Mouse (Mus musculus): Measurements from ENCODE around the gene Alox12b. TPM values are rescaled to one million over a fixed set of nuclear protein-coding genes. Genes with fewer than 3 reads are reported as not detected.

Gene Alox12b
- polyA plus RNA-seq, 1 experiment from 2014 or later, result not detected

DNA sequence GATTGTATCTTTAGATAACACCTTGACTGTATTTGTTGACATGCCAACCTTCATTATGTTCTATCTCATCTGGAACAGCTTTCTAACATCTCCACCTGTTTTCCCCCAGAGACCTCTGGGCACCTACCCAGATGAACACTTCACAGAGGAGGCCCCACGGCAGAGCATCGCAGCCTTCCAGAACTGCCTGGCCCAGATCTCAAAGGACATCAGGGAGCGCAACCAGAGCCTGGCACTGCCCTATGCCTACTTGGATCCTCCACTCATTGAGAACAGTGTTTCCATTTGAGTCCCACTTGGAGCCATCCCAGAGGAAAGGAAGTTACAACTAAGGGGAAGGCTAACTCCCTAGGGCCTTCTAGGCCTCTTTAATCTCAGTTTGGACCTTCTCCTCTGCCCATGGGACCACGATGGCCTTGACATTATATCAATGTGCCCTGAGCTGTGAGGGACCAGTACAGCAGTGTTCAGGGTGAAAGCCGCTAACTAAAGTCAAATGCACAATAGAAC, 8.3 kb upstream of the Alox12b start:
- WGBS, result 90% methylated on average over 5 of the region's 5 CpGs
- no peak for ATAC-seq (ENCODE audit: insufficient number of reproducible peaks, insufficient read depth, low FRiP score, low TSS enrichment, low read depth)

DNA sequence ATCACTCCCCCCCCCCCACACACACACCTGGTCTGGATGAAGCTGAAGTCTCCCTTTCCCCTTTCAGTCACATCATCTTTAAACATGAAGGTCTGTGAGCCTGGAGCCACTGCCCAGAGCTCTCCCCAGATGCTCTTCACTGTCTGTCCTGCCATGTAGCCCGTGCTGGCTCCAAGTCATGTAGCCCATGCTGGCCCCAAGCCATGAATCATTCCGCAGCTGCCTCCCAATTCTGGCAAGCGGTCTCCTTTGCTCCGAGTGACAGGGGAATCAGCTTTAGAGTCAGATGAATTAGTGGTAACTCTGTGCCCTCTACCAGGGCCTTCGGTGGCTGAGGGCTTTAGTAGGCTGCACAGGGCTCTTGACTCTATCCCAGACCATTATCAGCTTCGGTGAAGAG, 7.1 kb upstream of the Alox12b start:
- H3K27me3 ChIP-seq, result 0 out of 2 replicates have a peak, but pooled peaks cover 7% of the 10 kb centered on the region
- no peaks in the 10 kb centered on the region for H3K9me3 ChIP-seq
- ATAC-seq (ENCODE audit: insufficient number of reproducible peaks, insufficient read depth, low FRiP score, low TSS enrichment, low read depth), result no peak
- peaks cover 14% of the 10 kb centered on the region for H3K4me1 ChIP-seq
- 84% methylated on average over 6 of the region's 6 CpGs for WGBS
- no peak overlapping the region for H3K4me2 ChIP-seq
- H3K4me3 ChIP-seq, result no peak overlapping the region
- peak overlapping the region; percentile 51; the same call in 1 of the 2 replicates for H3K9ac ChIP-seq
- no peak overlapping the region for H3K27ac ChIP-seq
- no peaks in the 10 kb centered on the region for H3K36me3 ChIP-seq

More for the DNA sequence above, 8.3 kb upstream of the Alox12b start:
- Histone ChIP-seq H3K9ac (no peak overlapping the region), H3K27ac (no peak overlapping the region), H3K27me3 (0 out of 2 replicates have a peak, but pooled peaks cover 3% of the 10 kb centered on the region), H3K9me3 (no peaks in the 10 kb centered on the region), H3K36me3 (no peaks in the 10 kb centered on the region), H3K4me3 (no peak overlapping the region), H3K4me2 (no peak overlapping the region), H3K4me1 (peaks cover 14% of the 10 kb centered on the region)

DNA sequence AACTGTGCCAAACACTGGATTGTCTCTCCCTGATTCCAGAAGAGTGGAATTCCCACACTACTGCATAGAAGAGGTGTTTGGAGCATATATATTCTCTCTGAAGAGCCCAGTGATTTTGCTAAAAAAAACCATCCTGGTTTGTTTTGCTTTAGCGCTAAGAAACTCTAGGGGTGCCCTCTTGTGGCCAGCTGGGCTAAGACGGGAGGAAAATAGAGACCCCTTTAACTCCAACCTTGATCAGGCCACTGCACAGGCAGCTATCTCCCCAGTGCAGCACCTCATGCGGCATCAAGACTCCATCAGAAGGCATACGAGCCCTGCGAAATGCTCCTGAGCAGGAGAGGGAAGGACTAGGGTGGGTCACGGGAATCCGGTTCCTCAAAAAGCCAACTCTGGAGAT, 6.3 kb upstream of the Alox12b start:
- ATAC-seq (ENCODE audit: insufficient number of reproducible peaks, insufficient read depth, low FRiP score, low TSS enrichment, low read depth), result no peak
- Histone ChIP-seq H3K4me2 (peak overlapping the region; percentile 63), H3K4me3 (peak overlapping the region; percentile 41), H3K9me3 (no peaks in the 10 kb centered on the region), H3K9ac (peak overlapping the region; percentile 60), H3K4me1 (peaks cover 14% of the 10 kb centered on the region), H3K36me3 (no peaks in the 10 kb centered on the region), H3K27me3 (peaks cover 10% of the 10 kb centered on the region; the same call in 1 of the 2 replicates), H3K27ac (0 out of 2 replicates have a peak overlapping the region, but pooled peaks have one; percentile 17)
- 8% methylated on average over 7 of the region's 7 CpGs for WGBS

DNA sequence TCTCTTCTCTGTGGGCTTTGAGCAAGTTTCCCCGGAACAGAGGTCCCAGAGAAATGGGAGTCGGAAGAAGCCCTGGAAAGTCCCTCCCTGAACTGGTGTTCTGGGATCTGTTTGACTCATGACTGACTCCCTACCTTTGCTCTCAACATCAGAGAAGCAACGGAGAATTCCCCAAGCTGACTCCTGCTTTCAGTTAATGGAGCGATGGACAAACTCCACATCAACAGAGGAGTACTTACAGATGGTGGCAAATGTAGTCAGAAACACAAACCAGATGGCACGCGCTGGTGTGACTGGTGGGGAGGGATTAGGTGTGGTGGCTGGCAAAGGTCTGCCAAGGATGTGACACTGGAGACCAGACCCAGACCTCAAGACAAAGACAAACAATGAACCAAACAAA, 5.8 kb upstream of the Alox12b start:
- WGBS, result 36% methylated on average over 6 of the region's 6 CpGs
- Histone ChIP-seq H3K9ac (peak overlapping the region; percentile 60), H3K4me3 (peak overlapping the region; percentile 41)

DNA sequence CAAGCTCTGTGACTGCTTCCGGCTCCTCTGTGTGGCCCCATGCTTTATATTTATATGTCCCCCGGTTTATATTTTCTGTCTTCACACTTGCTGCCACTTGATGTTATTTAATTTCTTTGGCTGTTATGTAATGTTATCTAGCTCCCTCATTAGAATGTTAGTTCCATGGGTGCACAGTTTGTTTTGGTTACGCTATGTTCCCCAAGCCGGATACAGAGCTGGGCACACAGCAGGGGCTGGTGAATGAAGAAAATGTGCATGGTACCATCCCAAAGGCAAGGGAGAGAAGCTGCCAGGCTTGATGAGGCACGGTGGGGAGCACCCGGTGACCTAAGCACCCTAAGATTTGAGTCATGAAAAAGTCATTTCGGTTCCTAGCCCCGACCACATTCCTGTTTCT, 3.0 kb upstream of the Alox12b start:
- ATAC-seq (ENCODE audit: insufficient number of reproducible peaks, insufficient read depth, low FRiP score, low TSS enrichment, low read depth), result no peak
- no peaks in the 10 kb centered on the region for H3K9me3 ChIP-seq
- H3K4me3 ChIP-seq, result no peak overlapping the region
- no peak overlapping the region for H3K9ac ChIP-seq
- 80% methylated on average over 8 of the region's 8 CpGs for WGBS
- no peak overlapping the region for H3K4me2 ChIP-seq
- peaks cover 23% of the 10 kb centered on the region for H3K4me1 ChIP-seq
- no peak overlapping the region for H3K27ac ChIP-seq
- H3K36me3 ChIP-seq, result no peaks in the 10 kb centered on the region
- peaks cover 40% of the 10 kb centered on the region for H3K27me3 ChIP-seq

More for the DNA sequence above, 5.8 kb upstream of the Alox12b start:
- H3K9me3 ChIP-seq, result no peaks in the 10 kb centered on the region
- peaks cover 13% of the 10 kb centered on the region; the same call in 1 of the 2 replicates for H3K27me3 ChIP-seq
- H3K36me3 ChIP-seq, result no peaks in the 10 kb centered on the region
- H3K4me1 ChIP-seq, result peaks cover 14% of the 10 kb centered on the region
- no peak for ATAC-seq (ENCODE audit: insufficient number of reproducible peaks, insufficient read depth, low FRiP score, low TSS enrichment, low read depth)
- 0 out of 2 replicates have a peak overlapping the region, but pooled peaks have one; percentile 17 for H3K27ac ChIP-seq
- H3K4me2 ChIP-seq, result peak overlapping the region; percentile 63

DNA sequence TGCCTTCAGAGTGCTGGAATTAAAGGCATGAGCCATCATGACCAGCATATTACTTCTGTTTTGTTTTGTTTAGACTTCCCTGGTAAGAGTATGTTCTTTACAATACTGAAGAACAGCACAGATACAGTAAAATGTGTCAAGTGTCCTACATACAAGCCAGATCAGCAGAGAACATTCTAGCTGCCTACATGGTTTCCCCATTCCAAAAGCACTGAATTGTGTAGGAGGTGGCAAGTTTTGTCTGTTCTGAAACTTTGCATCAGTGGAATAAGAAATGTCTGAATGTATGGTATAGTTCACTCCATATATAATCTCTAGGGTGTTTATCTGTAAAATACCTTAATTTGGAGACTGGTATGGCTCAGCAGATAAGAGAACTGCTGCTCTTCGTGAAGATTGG, 1.4 kb upstream of the Alox12b start:
- WGBS, result 54% methylated on average over 1 of the region's 1 CpGs
- Histone ChIP-seq H3K27ac (no peak overlapping the region), H3K27me3 (peaks cover 45% of the 10 kb centered on the region), H3K36me3 (no peaks in the 10 kb centered on the region), H3K4me3 (no peak overlapping the region), H3K9ac (no peak overlapping the region), H3K9me3 (no peaks in the 10 kb centered on the region), H3K4me2 (no peak overlapping the region), H3K4me1 (peaks cover 21% of the 10 kb centered on the region)
- ATAC-seq (ENCODE audit: insufficient number of reproducible peaks, insufficient read depth, low FRiP score, low TSS enrichment, low read depth), result no peak

DNA sequence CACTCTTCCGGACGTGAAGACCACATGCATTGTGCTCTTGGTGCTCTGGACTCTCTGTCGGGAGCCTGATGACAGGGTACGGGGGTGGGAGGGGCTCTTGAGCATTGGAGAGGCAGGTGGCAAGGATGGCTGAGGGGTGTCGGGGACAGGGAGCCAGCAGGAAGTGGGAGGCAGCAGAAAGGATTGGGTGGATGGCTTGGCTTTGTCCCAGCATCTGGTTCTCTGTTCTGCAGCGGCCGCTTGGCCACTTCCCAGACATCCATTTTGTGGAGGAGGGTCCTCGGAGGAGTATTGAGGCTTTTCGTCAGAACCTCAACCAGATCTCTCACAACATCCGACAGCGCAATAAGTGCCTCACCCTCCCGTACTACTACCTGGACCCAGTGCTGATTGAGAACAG, 12.5 kb downstream of the Alox12b start:
- 82% methylated on average over 12 of the region's 12 CpGs for WGBS

DNA sequence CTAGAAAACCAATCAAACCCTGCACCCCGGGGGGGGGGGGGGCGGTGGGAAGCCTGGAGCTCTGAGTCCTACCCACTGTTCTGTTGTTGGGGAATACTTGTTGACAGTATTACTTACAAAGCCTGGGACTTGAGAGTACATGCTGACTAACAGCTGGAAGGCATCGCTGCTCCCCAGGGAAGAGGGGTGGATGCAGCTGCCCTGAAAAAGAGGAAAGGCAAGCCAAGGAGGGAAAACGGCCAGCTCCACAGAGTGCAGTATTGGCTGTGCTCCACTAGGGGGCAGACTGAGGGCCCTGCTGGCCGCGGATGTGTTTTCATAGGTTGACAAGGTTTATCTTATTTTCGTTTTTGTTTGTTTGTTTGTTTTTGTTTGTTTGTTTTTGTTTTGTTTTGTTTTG, 14.8 kb downstream of the Alox12b start:
- H3K9me3 ChIP-seq, result no peaks in the 10 kb centered on the region

More for the DNA sequence above, 12.5 kb downstream of the Alox12b start:
- no peaks in the 10 kb centered on the region for H3K36me3 ChIP-seq
- H3K9ac ChIP-seq, result no peak overlapping the region
- H3K4me1 ChIP-seq, result no peaks in the 10 kb centered on the region
- no peak overlapping the region for H3K4me3 ChIP-seq
- peaks cover 16% of the 10 kb centered on the region; the same call in 1 of the 2 replicates for H3K27me3 ChIP-seq
- no peak overlapping the region for H3K4me2 ChIP-seq
- no peak overlapping the region for H3K27ac ChIP-seq
- no peaks in the 10 kb centered on the region for H3K9me3 ChIP-seq
- ATAC-seq (ENCODE audit: insufficient number of reproducible peaks, insufficient read depth, low FRiP score, low TSS enrichment, low read depth), result no peak

DNA sequence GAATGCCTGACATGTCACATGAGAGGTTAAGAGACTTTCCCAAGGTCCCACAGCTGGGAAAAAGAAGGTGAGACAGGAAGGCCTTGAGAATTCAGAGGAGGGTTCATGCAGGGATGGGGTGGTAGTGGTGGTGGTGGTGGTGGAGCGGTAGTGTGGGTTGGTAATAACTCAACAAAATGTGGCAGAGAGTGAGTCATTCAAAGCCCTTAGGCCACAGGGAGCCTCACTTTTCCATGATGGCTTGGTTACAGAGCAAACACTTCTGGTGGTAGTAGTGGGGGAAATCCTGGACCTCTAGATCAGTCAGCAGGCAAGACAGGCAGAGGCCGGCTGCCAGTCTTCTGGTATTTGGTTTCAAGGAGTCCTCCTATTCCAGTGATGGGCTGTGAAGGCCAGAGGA, 15.8 kb downstream of the Alox12b start:
- ATAC-seq (ENCODE audit: insufficient number of reproducible peaks, insufficient read depth, low FRiP score, low TSS enrichment, low read depth), result no peak
- H3K9ac ChIP-seq, result no peak overlapping the region
- no peak overlapping the region for H3K4me2 ChIP-seq
- H3K4me1 ChIP-seq, result no peaks in the 10 kb centered on the region
- no peak overlapping the region for H3K4me3 ChIP-seq
- no peak overlapping the region for H3K27ac ChIP-seq
- H3K27me3 ChIP-seq, result no peaks in the 10 kb centered on the region
- no peaks in the 10 kb centered on the region for H3K9me3 ChIP-seq
- no peaks in the 10 kb centered on the region for H3K36me3 ChIP-seq
- WGBS, result 89% methylated on average over 2 of the region's 2 CpGs

More for the DNA sequence above, 14.8 kb downstream of the Alox12b start:
- H3K36me3 ChIP-seq, result no peaks in the 10 kb centered on the region
- H3K4me2 ChIP-seq, result no peak overlapping the region
- no peak for ATAC-seq (ENCODE audit: insufficient number of reproducible peaks, insufficient read depth, low FRiP score, low TSS enrichment, low read depth)
- H3K4me3 ChIP-seq, result no peak overlapping the region
- 30% methylated on average over 7 of the region's 7 CpGs for WGBS
- no peaks in the 10 kb centered on the region for H3K27me3 ChIP-seq
- no peak overlapping the region for H3K9ac ChIP-seq
- no peaks in the 10 kb centered on the region for H3K4me1 ChIP-seq
- no peak overlapping the region for H3K27ac ChIP-seq

DNA sequence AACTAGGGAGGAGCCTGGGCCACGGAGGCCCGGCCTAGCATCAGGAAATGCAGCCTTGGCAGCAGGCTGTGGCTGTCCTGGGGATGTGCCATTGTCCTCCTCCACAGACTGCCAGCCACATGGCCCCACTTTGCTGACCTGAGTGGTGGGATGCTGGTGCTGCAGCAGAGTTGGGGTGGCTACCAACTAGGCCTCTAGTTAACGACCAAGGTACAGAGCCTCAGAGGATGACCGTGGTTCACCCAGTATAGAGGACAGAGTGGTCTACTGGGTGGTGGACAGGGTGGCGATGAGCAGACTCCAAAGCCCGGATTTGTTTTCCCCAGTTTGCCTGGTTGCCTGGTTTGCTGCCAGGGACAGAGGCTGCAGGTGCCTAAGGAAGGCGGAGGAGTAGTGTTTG, 17.9 kb downstream of the Alox12b start:
- Histone ChIP-seq H3K27me3 (no peaks in the 10 kb centered on the region), H3K4me2 (no peak overlapping the region), H3K27ac (no peak overlapping the region), H3K4me1 (no peaks in the 10 kb centered on the region), H3K9me3 (no peaks in the 10 kb centered on the region), H3K36me3 (no peaks in the 10 kb centered on the region), H3K4me3 (no peak overlapping the region), H3K9ac (no peak overlapping the region)
- ATAC-seq (ENCODE audit: insufficient number of reproducible peaks, insufficient read depth, low FRiP score, low TSS enrichment, low read depth), result no peak
- 90% methylated on average over 7 of the region's 7 CpGs for WGBS

DNA sequence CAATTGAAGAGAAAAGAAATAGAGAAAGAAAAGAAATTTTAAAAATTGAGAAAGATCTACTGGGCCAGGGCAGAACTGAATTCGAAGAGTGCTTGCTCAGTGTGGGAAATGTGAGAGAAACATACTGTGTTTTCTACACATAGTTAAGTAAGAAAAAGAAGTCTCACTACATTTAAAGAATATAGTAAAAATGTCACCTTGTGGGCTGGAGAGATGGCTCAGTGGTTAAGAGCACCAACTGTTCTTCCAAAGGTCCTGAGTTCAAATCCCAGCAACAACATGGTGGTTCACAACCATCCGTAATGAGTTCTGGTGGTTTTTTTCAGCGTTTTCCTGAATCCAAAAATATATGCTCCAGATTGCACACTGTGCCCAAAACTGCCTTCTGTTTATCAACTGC, 21.7 kb downstream of the Alox12b start:
- H3K4me2 ChIP-seq, result no peak overlapping the region
- ATAC-seq (ENCODE audit: insufficient number of reproducible peaks, insufficient read depth, low FRiP score, low TSS enrichment, low read depth), result no peak
- H3K9ac ChIP-seq, result no peak overlapping the region
- no peaks in the 10 kb centered on the region for H3K36me3 ChIP-seq
- 78% methylated on average over 3 of the region's 3 CpGs for WGBS
- no peak overlapping the region for H3K4me3 ChIP-seq
- H3K9me3 ChIP-seq, result no peaks in the 10 kb centered on the region
- no peak overlapping the region for H3K27ac ChIP-seq
- no peaks in the 10 kb centered on the region for H3K4me1 ChIP-seq
- H3K27me3 ChIP-seq, result no peaks in the 10 kb centered on the region

DNA sequence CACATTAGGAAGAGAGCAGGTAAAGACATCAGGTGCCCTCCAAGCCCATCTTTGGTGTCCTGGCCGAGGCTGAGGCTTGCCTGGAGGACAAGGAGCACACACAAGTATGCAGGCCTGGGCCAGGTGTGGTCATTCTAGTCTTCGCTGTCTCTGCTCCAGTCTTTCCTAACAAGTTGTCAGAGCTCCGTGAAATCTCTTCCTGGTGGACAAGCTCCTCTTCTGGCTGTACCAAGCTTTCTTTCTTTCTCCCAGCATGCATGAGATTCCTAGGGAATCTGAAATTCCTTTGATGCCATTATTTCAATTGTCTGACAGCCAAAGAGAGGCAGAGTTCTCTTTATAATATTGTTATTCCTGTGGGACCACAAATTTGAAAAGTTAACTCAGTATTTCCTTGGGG, 22.7 kb downstream of the Alox12b start:
- 69% methylated on average over 3 of the region's 3 CpGs for WGBS
- no peaks in the 10 kb centered on the region for H3K27me3 ChIP-seq
- no peaks in the 10 kb centered on the region for H3K4me1 ChIP-seq
- H3K4me3 ChIP-seq, result no peak overlapping the region
- no peaks in the 10 kb centered on the region for H3K9me3 ChIP-seq
- no peak overlapping the region for H3K4me2 ChIP-seq
- no peak overlapping the region for H3K9ac ChIP-seq
- H3K27ac ChIP-seq, result no peak overlapping the region
- no peak for ATAC-seq (ENCODE audit: insufficient number of reproducible peaks, insufficient read depth, low FRiP score, low TSS enrichment, low read depth)
- no peaks in the 10 kb centered on the region for H3K36me3 ChIP-seq
